Mouse (Mus musculus) hindbrain, embryonic 13.5 days (tissue): ENCODE measurements around the gene Gna12. TPM values are rescaled to one million over a fixed set of nuclear protein-coding genes. Genes with fewer than 3 reads are reported as not detected.

Source experiments
- ATAC-seq: fragments of 200-750 bp; cut with Nextera tagmentation; 2 replicates; pipeline ENCODE4 v1.8.0; 2017; ENCODE audit warnings: moderate TSS enrichment; ENCODE audit not compliant: low FRiP score
- H3K27ac ChIP-seq: fragments of 300-500 bp; sonication (generic); 2 replicates; pipeline ENCODE4 v1.5.1; 2015; ENCODE audit warnings: inconsistent platforms, mild to moderate bottlenecking, moderate library complexity
- H3K27me3 ChIP-seq: fragments of 300-500 bp; sonication (generic); 2 replicates; pipeline ENCODE4 v1.6.1; 2015; ENCODE audit warnings: mild to moderate bottlenecking, inconsistent platforms
- H3K36me3 ChIP-seq: fragments of 300-500 bp; sonication (generic); 2 replicates; pipeline ENCODE4 v1.6.1; 2015; ENCODE audit warnings: mild to moderate bottlenecking, inconsistent platforms
- H3K4me1 ChIP-seq: fragments of 300-500 bp; sonication (generic); replicated peaks from 2 replicates; pipeline ENCODE4 v1.6.1; 2015; ENCODE audit warnings: inconsistent platforms
- H3K4me2 ChIP-seq: fragments of 300-500 bp; sonication (generic); 2 replicates; pipeline ENCODE4 v1.6.1; 2015; ENCODE audit warnings: inconsistent platforms, mild to moderate bottlenecking, moderate library complexity
- H3K4me3 ChIP-seq: fragments of 300-500 bp; sonication (generic); 2 replicates; pipeline ENCODE4 v1.5.1; 2015; ENCODE audit warnings: mild to moderate bottlenecking, inconsistent platforms
- H3K9ac ChIP-seq: fragments of 300-500 bp; sonication (generic); 2 replicates; pipeline ENCODE4 v1.6.1; 2015; ENCODE audit warnings: mild to moderate bottlenecking, inconsistent platforms
- H3K9me3 ChIP-seq: fragments of 300-500 bp; sonication (generic); 2 replicates; pipeline ENCODE4 v1.6.1; 2016; ENCODE audit warnings: inconsistent platforms
- WGBS: fragments of 180-500 bp; shearing (Covaris S2); methylation state at CpG from one replicate; pipeline ENCODE4 v1.1.7; 2015; 5-methylcytosine and 5-hydroxymethylcytosine counted together
- polyA plus RNA-seq: library from polyadenylated mRNA; unstranded; fragments of >200 nt; fragmentation: Nextera tagmentation; extraction: Ambion mirVana; gene quantifications from 2 replicates; pipeline ENCODE4 v1.2.1, GENCODE M21; 2015

The Gna12 gene
- polyA plus RNA-seq, 1 experiment from 2014 or later, result 12.1 TPM

DNA sequence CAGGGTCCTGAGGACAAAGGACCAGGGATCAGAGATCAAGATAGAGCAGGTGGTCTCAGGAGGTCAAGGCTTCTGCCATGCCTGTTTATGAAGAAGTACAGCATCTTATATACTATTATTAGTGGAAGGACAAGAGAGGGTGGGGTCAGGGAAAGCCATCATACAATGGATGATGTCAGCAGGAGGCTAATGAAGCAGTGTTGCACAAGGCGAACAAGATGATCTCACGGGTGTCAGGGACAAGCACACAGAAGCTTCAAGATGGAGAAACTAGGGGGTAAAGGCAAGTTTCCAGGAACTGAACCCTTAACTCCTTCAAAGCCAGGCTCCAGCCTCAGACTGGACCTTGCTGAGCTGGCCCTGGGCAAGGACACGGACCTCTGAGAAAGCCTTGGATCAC lies 108.1 kb downstream of the Gna12 start:
- no peaks in the 10 kb centered on the region for H3K27me3 ChIP-seq
- 72% methylated on average over 3 of the region's 3 CpGs for WGBS
- no peak for ATAC-seq

DNA sequence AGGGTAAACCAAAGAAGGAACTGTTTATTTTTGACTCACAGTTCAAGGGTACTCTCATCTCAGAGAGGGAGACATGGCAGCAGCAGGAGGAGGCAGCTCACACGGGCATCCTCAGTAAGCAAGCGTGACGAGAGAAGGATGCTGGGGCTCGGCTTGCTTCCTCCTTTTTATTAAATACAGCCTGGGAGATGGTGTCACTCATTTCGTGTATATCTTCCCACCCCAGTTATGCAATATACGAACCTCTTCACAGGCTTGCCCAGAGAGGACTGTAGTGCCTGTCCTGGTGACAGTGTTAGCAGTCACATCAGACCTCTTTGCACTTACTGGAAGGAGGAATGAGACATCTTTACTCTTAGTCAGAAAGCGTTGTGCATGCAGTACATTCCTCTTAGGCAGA lies 109.5 kb downstream of the Gna12 start:
- WGBS, result 84% methylated on average over 7 of the region's 7 CpGs
- no peaks in the 10 kb centered on the region for H3K27me3 ChIP-seq
- H3K4me3 ChIP-seq, result no peak overlapping the region
- H3K36me3 ChIP-seq, result peaks cover 45% of the 10 kb centered on the region
- H3K27ac ChIP-seq, result no peak overlapping the region
- H3K9ac ChIP-seq, result no peak overlapping the region
- no peak for ATAC-seq
- peaks cover 25% of the 10 kb centered on the region for H3K4me1 ChIP-seq
- H3K4me2 ChIP-seq, result no peak overlapping the region
- H3K9me3 ChIP-seq, result no peaks in the 10 kb centered on the region

More for the DNA sequence above, 108.1 kb downstream of the Gna12 start:
- H3K27ac ChIP-seq, result no peak overlapping the region
- no peak overlapping the region for H3K4me2 ChIP-seq
- no peak overlapping the region for H3K9ac ChIP-seq
- no peaks in the 10 kb centered on the region for H3K9me3 ChIP-seq
- peaks cover 31% of the 10 kb centered on the region for H3K36me3 ChIP-seq
- peaks cover 32% of the 10 kb centered on the region for H3K4me1 ChIP-seq
- no peak overlapping the region for H3K4me3 ChIP-seq

GRCm38 (mm10) chr5:140711040-140711439 lies 119.2 kb downstream of the Gna12 start:
- Histone ChIP-seq H3K27ac (no peak overlapping the region), H3K4me3 (no peak overlapping the region), H3K9ac (no peak overlapping the region; the same call in 1 of the 2 replicates), H3K27me3 (no peaks in the 10 kb centered on the region), H3K4me1 (peaks cover 7% of the 10 kb centered on the region), H3K36me3 (peaks cover 84% of the 10 kb centered on the region), H3K4me2 (no peak overlapping the region), H3K9me3 (no peaks in the 10 kb centered on the region)
- no peak for ATAC-seq
- 84% methylated on average over 5 of the region's 5 CpGs for WGBS

GRCm38 (mm10) chr5:140710315-140710714 lies 119.9 kb downstream of the Gna12 start:
- no peak for ATAC-seq
- WGBS, result 95% methylated on average over 6 of the region's 6 CpGs
- Histone ChIP-seq H3K9ac (no peak overlapping the region), H3K36me3 (peaks cover 77% of the 10 kb centered on the region), H3K27me3 (no peaks in the 10 kb centered on the region), H3K4me3 (no peak overlapping the region), H3K4me1 (peaks cover 15% of the 10 kb centered on the region), H3K9me3 (no peaks in the 10 kb centered on the region), H3K4me2 (no peak overlapping the region), H3K27ac (no peak overlapping the region)

Other genes starting within 250 kb of the Gna12 start
- 22.9 and 27.1 TPM in 2 replicates for gene Lfng, start 223.1 kb downstream of the Gna12 start, polyA plus RNA-seq
- gene Ttyh3, start 181.4 kb downstream of the Gna12 start, polyA plus RNA-seq, result 65.3 and 67.4 TPM in 2 replicates
- 26.0 and 26.3 TPM in 2 replicates for gene Iqce, start 128.1 kb downstream of the Gna12 start, polyA plus RNA-seq
- 22.9 and 23.7 TPM in 2 replicates for gene Brat1, start 125.4 kb downstream of the Gna12 start, polyA plus RNA-seq
- 2.2 and 2.7 TPM in 2 replicates for gene Amz1, start 106.3 kb downstream of the Gna12 start, polyA plus RNA-seq
- gene Card11, start 170.2 kb upstream of the Gna12 start, polyA plus RNA-seq, result 0.10 and 0.17 TPM in 2 replicates